Mouse (Mus musculus) testis, adult 2 months (tissue): ENCODE results near the gene Cav3. TPM values are rescaled to one million over a fixed set of nuclear protein-coding genes. Genes with fewer than 3 reads are reported as not detected.

Experiments
- H3K27ac ChIP-seq: fragments of 200-500 bp; 2 replicates; pipeline ENCODE4 v1.5.1; 2012; ENCODE audit warnings: low read depth, low read length; ENCODE audit not compliant: control insufficient read depth, insufficient read depth
- H3K27me3 ChIP-seq: fragments of 200-500 bp; 2 replicates; pipeline ENCODE4 v1.6.1; 2012; ENCODE audit warnings: mild to moderate bottlenecking, low read length, moderate library complexity; ENCODE audit not compliant: control insufficient read depth, insufficient read depth
- H3K36me3 ChIP-seq: fragments of 200-500 bp; 2 replicates; pipeline ENCODE4 v1.6.1; 2012; ENCODE audit warnings: mild to moderate bottlenecking, low read length; ENCODE audit not compliant: control insufficient read depth, insufficient read depth
- H3K4me1 ChIP-seq: fragments of 200-500 bp; 2 replicates; pipeline ENCODE4 v1.6.1; 2012; ENCODE audit warnings: low read length; ENCODE audit not compliant: control insufficient read depth, insufficient read depth
- H3K4me3 ChIP-seq: fragments of 200-500 bp; 2 replicates; pipeline ENCODE4 v1.5.1; 2012; ENCODE audit warnings: low read depth, mild to moderate bottlenecking, low read length, moderate library complexity, mixed read lengths; ENCODE audit not compliant: control insufficient read depth
- CTCF ChIP-seq: fragments of 200-500 bp; IDR thresholded peaks from 2 replicates; pipeline ENCODE4 v1.5.1; 2012; ENCODE audit warnings: low read depth, mild to moderate bottlenecking, inconsistent platforms, low read length, moderate library complexity; ENCODE audit not compliant: control insufficient read depth, insufficient read depth, insufficient replicate concordance
- POLR2A ChIP-seq: fragments of 200-500 bp; IDR thresholded peaks from 2 replicates; pipeline ENCODE4 v1.6.1; 2012; ENCODE audit warnings: low read depth, mild to moderate bottlenecking, inconsistent platforms, low read length, moderate library complexity; ENCODE audit not compliant: control insufficient read depth
- polyA plus RNA-seq: library from polyadenylated mRNA; depleted of rRNA; stranded (reverse); fragments of >200 nt; gene quantifications from 2 replicates; pipeline ENCODE4 v1.2.3, GENCODE M21; 2012

The Cav3 gene
- polyA plus RNA-seq, 1 experiment = 0.17 TPM

DNA sequence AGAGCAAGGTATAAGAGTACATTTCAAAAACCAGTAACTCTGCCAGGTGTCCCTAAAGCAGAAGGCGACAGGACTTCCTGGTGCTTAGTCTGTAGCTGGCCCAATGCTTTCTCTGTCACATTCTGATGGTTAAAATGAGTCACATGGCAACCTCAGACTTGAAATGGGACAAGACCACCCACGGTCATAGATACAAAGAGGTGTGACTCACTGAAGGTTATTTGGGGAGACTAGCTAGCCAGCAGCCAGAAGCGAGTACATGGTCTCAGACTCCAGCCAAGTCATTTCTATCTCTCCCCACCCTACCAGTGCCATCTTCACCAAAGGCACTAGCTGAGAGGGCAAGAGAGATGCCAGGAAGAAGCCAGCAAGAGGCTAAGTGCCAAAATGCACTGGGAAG, 6.1 kb downstream of the Cav3 start:
- no peak overlapping the region for H3K27ac ChIP-seq
- no peaks in the 10 kb centered on the region for H3K27me3 ChIP-seq
- TF ChIP-seq CTCF = no peak
- TF ChIP-seq POLR2A = no peak
- H3K36me3 ChIP-seq = no peaks in the 10 kb centered on the region
- H3K4me3 ChIP-seq = no peak overlapping the region
- H3K4me1 ChIP-seq = no peaks in the 10 kb centered on the region

- Histone ChIP-seq H3K36me3 (no peaks in the 10 kb centered on the region), H3K4me1 (no peaks in the 10 kb centered on the region), H3K27me3 (no peaks in the 10 kb centered on the region), H3K4me3 (no peak overlapping the region), H3K27ac (no peak overlapping the region)
- TF ChIP-seq CTCF (no peak), POLR2A (no peak)
Observed at GRCm38 (mm10) chr6:112466001-112466400, 6.7 kb downstream of the Cav3 start.

GRCm38 (mm10) chr6:112471644-112472043, 12.3 kb downstream of the Cav3 start:
- TF ChIP-seq CTCF = no peak
- TF ChIP-seq POLR2A = no peak
- Histone ChIP-seq H3K36me3 (no peaks in the 10 kb centered on the region), H3K27ac (no peak overlapping the region), H3K27me3 (no peaks in the 10 kb centered on the region), H3K4me3 (no peak overlapping the region), H3K4me1 (no peaks in the 10 kb centered on the region; the same call in 1 of the 2 replicates)

DNA sequence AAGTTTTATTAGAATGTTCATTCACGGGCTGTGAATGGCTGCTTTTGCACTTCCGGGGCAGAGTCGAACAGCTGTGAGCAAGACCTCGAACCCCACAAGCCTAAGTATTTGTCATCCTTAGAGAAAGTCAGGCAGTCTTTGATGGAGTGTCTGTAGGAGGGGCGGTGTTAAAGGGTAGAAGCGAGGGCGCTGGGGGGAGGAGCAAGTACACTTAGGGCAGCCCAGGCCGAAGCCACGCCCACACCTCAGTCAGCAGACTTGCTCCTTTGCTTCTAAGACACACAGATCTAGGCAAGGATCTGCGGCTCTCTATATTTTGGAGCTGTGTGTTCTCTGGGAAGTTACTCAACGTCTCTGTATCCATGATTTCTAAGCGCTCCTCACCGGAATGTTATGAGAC, 20.6 kb downstream of the Cav3 start:
- TF ChIP-seq CTCF (no peak), POLR2A (no peak)
- peak overlapping the region; percentile 78 for H3K4me3 ChIP-seq

GRCm38 (mm10) chr6:112484316-112484715, 25.0 kb downstream of the Cav3 start:
- TF ChIP-seq POLR2A = no peak
- TF ChIP-seq CTCF = peak; percentile 61; the same call in 1 of the 2 replicates
- Histone ChIP-seq H3K27me3 (no peaks in the 10 kb centered on the region), H3K36me3 (no peaks in the 10 kb centered on the region), H3K4me1 (peaks cover 9% of the 10 kb centered on the region), H3K4me3 (no peak overlapping the region), H3K27ac (no peak overlapping the region)

More for the DNA sequence above, 20.6 kb downstream of the Cav3 start:
- H3K27me3 ChIP-seq = no peaks in the 10 kb centered on the region
- H3K36me3 ChIP-seq = no peaks in the 10 kb centered on the region
- H3K4me1 ChIP-seq = peaks cover 5% of the 10 kb centered on the region
- no peak overlapping the region for H3K27ac ChIP-seq

GRCm38 (mm10) chr6:112487993-112488392, 28.7 kb downstream of the Cav3 start:
- Histone ChIP-seq H3K4me1 (peaks cover 14% of the 10 kb centered on the region), H3K27ac (no peak overlapping the region), H3K4me3 (no peak overlapping the region), H3K27me3 (no peaks in the 10 kb centered on the region), H3K36me3 (no peaks in the 10 kb centered on the region)
- TF ChIP-seq CTCF (no peak), POLR2A (no peak)

DNA sequence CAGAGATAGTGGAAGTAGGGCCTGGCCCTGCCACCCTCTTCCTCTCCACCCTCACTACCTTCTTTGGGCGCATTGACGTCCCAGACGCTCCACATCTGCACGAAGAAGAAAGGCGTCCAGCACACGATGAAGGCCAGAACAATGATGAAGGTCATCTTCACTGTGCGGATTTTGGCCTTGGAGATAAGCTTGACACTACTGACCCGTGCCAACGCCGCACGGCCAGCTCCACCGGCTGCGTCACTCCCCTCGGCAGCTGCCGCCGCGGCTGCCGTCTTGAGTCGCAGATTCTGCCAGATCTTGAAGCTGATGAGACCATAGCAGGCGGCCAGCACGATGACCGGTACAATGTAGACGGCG, 29.5 kb downstream of the Cav3 start:
- TF ChIP-seq POLR2A = no peak
- no peak for TF ChIP-seq CTCF
- Histone ChIP-seq H3K27me3 (no peaks in the 10 kb centered on the region), H3K4me3 (peak overlapping the region; percentile 6), H3K4me1 (peaks cover 14% of the 10 kb centered on the region), H3K27ac (0 out of 2 replicates have a peak overlapping the region, but pooled peaks have one; percentile 37), H3K36me3 (no peaks in the 10 kb centered on the region)

DNA sequence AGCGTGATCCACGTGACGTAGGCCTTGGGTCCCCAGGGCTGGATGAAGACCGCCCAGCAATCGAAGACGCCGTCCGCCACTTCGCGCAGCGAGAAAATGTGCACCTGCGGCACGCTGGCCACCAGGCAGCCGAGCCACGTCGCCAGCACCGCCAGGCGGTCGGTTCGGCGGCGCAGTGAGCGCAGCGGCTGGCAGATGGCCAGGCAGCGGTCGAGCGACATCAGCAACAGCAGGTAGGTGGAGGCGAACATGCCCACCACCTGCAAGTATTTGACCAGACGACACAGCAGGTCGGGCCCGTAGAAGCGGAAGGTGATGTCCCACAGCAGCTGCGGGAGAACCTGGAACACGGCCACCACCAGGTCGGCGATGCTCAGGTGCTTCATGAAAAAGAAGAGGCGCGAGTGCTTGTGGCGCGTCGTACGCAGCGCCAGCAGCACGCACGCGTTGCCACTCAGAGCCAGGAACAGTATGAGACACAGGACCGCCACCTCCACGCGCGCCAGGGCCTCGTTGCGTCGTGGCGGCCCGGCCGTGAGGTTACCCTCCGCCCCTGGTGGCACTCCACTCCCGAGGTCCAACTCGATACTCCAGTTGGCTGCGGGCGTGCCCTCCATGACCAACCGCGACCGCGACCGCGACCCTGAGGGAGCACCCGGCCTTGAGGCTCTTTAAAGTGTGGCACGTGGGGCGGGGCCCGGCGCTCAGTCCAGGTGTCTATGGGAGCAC, 30.0 kb downstream of the Cav3 start:
- Histone ChIP-seq H3K27me3 (no peaks in the 10 kb centered on the region), H3K36me3 (no peaks in the 10 kb centered on the region), H3K4me1 (peaks cover 14% of the 10 kb centered on the region), H3K4me3 (peak overlapping the region; percentile 6), H3K27ac (0 out of 2 replicates have a peak overlapping the region, but pooled peaks have one; percentile 37)
- TF ChIP-seq CTCF = no peak
- no peak for TF ChIP-seq POLR2A
